Mouse (Mus musculus) testis, adult 2 months (tissue): ENCODE data around the gene Tnfrsf1b. TPM values are rescaled to one million over a fixed set of nuclear protein-coding genes. Genes with fewer than 3 reads are reported as not detected.
"Not testable (repeated sequence)": the region's sequence is repeated elsewhere in the genome, so short reads cannot be mapped to it uniquely, and the experiment has no call there.

Experiments
- H3K27ac ChIP-seq: fragments of 200-500 bp; 2 replicates; pipeline ENCODE4 v1.5.1; 2012; ENCODE audit warnings: low read depth, low read length; ENCODE audit not compliant: control insufficient read depth, insufficient read depth
- H3K27me3 ChIP-seq: fragments of 200-500 bp; 2 replicates; pipeline ENCODE4 v1.6.1; 2012; ENCODE audit warnings: mild to moderate bottlenecking, low read length, moderate library complexity; ENCODE audit not compliant: control insufficient read depth, insufficient read depth
- H3K36me3 ChIP-seq: fragments of 200-500 bp; 2 replicates; pipeline ENCODE4 v1.6.1; 2012; ENCODE audit warnings: mild to moderate bottlenecking, low read length; ENCODE audit not compliant: control insufficient read depth, insufficient read depth
- H3K4me1 ChIP-seq: fragments of 200-500 bp; 2 replicates; pipeline ENCODE4 v1.6.1; 2012; ENCODE audit warnings: low read length; ENCODE audit not compliant: control insufficient read depth, insufficient read depth
- H3K4me3 ChIP-seq: fragments of 200-500 bp; 2 replicates; pipeline ENCODE4 v1.5.1; 2012; ENCODE audit warnings: low read depth, mild to moderate bottlenecking, low read length, moderate library complexity, mixed read lengths; ENCODE audit not compliant: control insufficient read depth
- CTCF ChIP-seq: fragments of 200-500 bp; IDR thresholded peaks from 2 replicates; pipeline ENCODE4 v1.5.1; 2012; ENCODE audit warnings: low read depth, mild to moderate bottlenecking, inconsistent platforms, low read length, moderate library complexity; ENCODE audit not compliant: control insufficient read depth, insufficient read depth, insufficient replicate concordance
- POLR2A ChIP-seq: fragments of 200-500 bp; IDR thresholded peaks from 2 replicates; pipeline ENCODE4 v1.6.1; 2012; ENCODE audit warnings: low read depth, mild to moderate bottlenecking, inconsistent platforms, low read length, moderate library complexity; ENCODE audit not compliant: control insufficient read depth
- polyA plus RNA-seq: library from polyadenylated mRNA; depleted of rRNA; stranded (reverse); fragments of >200 nt; gene quantifications from 2 replicates; pipeline ENCODE4 v1.2.3, GENCODE M21; 2012

Tnfrsf1b gene
- polyA plus RNA-seq, 1 experiment = 0.96 TPM

GRCm38 (mm10) chr4:145195172-145195571 lies 51.5 kb downstream of the Tnfrsf1b start:
- Histone ChIP-seq H3K27me3 (no peaks in the 10 kb centered on the region), H3K36me3 (no peaks in the 10 kb centered on the region), H3K4me3 (peak overlapping the region; percentile 97), H3K4me1 (peaks cover 7% of the 10 kb centered on the region), H3K27ac (no peak overlapping the region)
- TF ChIP-seq POLR2A (no peak), CTCF (no peak)

GRCm38 (mm10) chr4:145194559-145195162 lies 52.0 kb downstream of the Tnfrsf1b start, which contains the start of gene Vps13d:
Gene Vps13d (minus strand): TSS chr4:145195005.
- Histone ChIP-seq H3K27ac (peak within 1 kb of the TSS; percentile 75), H3K27me3 (no peaks in the 10 kb centered on the region), H3K36me3 (no peaks in the 10 kb centered on the region), H3K4me3 (peak within 1 kb of the TSS; percentile 97), H3K4me1 (peaks cover 7% of the 10 kb centered on the region)
- peak; percentile 97 for TF ChIP-seq CTCF
- TF ChIP-seq POLR2A = peak; percentile 91

- peak overlapping the region; percentile 97 for H3K4me3 ChIP-seq
- H3K27ac ChIP-seq = peak overlapping the region; percentile 75
- TF ChIP-seq CTCF (no peak), POLR2A (no peak)
- no peaks in the 10 kb centered on the region for H3K27me3 ChIP-seq
- H3K4me1 ChIP-seq = peaks cover 7% of the 10 kb centered on the region
- H3K36me3 ChIP-seq = no peaks in the 10 kb centered on the region
These were observed 52.6 kb downstream of the Tnfrsf1b start for GRCm38 (mm10) chr4:145193991-145194511.

- Histone ChIP-seq H3K36me3 (no peaks in the 10 kb centered on the region), H3K27ac (no peak overlapping the region), H3K4me3 (no peak overlapping the region), H3K27me3 (no peaks in the 10 kb centered on the region), H3K4me1 (peaks cover 7% of the 10 kb centered on the region)
- TF ChIP-seq CTCF = no peak
- TF ChIP-seq POLR2A = no peak
These were observed 53.3 kb downstream of the Tnfrsf1b start for GRCm38 (mm10) chr4:145193406-145193805.

- Histone ChIP-seq H3K27me3 (no peaks in the 10 kb centered on the region), H3K36me3 (no peaks in the 10 kb centered on the region), H3K27ac (no peak overlapping the region), H3K4me1 (peaks cover 7% of the 10 kb centered on the region), H3K4me3 (no peak overlapping the region)
- TF ChIP-seq CTCF (no peak), POLR2A (no peak)
These were observed 54.0 kb downstream of the Tnfrsf1b start for GRCm38 (mm10) chr4:145192686-145193085.

- Histone ChIP-seq H3K4me1 (no peaks in the 10 kb centered on the region; the same call in 1 of the 2 replicates), H3K36me3 (no peaks in the 10 kb centered on the region), H3K27me3 (no peaks in the 10 kb centered on the region), H3K4me3 (no peak overlapping the region), H3K27ac (no peak overlapping the region)
- TF ChIP-seq POLR2A (no peak), CTCF (no peak)
These were observed 58.1 kb downstream of the Tnfrsf1b start for GRCm38 (mm10) chr4:145188561-145188960.

GRCm38 (mm10) chr4:145187619-145188018 lies 59.1 kb downstream of the Tnfrsf1b start:
- no peak for TF ChIP-seq CTCF
- no peak for TF ChIP-seq POLR2A
- no peaks in the 10 kb centered on the region for H3K36me3 ChIP-seq
- H3K27ac ChIP-seq = no peak overlapping the region
- no peak overlapping the region for H3K4me3 ChIP-seq
- no peaks in the 10 kb centered on the region for H3K27me3 ChIP-seq
- H3K4me1 ChIP-seq = no peaks in the 10 kb centered on the region

- Histone ChIP-seq H3K4me1 (no peaks in the 10 kb centered on the region), H3K27ac (no peak overlapping the region), H3K4me3 (no peak overlapping the region), H3K36me3 (no peaks in the 10 kb centered on the region; the same call in none of the 2 replicates), H3K27me3 (no peaks in the 10 kb centered on the region)
- TF ChIP-seq POLR2A = no peak
- TF ChIP-seq CTCF = no peak
These were observed 67.6 kb downstream of the Tnfrsf1b start for GRCm38 (mm10) chr4:145178918-145179549.

- not testable (repeated sequence) for H3K36me3 ChIP-seq, H3K4me3 ChIP-seq, H3K27ac ChIP-seq, H3K27me3 ChIP-seq, H3K4me1 ChIP-seq
These were observed 81.1 kb downstream of the Tnfrsf1b start for GRCm38 (mm10) chr4:145165542-145165941.
